Mouse (Mus musculus): ENCODE measurements at regions not wholly inside any gene's neighbourhood (a gene's known extent, or its start where the extent isn't known, plus 50 kb on each side); places are given as distances from the start of the nearest gene placed in this dataset.

DNA sequence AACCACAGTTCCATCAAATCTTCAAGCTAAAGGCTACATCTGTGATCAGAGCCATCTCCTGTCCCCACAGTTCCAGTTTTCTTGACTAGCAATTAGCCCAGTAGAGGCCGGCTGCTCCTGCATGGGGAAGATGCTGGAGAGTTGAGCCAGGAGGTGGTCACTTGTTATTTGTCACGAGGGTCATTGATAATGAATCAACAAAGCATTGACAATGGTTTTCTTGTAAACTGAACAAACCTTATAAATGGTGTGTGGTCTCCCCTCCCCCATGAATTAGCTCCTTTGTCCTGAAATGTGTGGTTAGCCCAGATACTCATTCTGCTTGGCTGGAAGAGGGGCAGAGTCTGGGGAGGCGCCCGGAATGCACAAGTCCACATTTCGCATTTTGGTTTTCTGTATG, 208.9 kb upstream of the Sox2 start:
- WGBS (ENCODE audit: insufficient replicate concordance) = 44% methylated on average over 5 of the region's 5 CpGs
- no peaks in the 10 kb centered on the region for H3K4me1 ChIP-seq (ENCODE audit: control insufficient read depth, low read depth, low read length)

DNA sequence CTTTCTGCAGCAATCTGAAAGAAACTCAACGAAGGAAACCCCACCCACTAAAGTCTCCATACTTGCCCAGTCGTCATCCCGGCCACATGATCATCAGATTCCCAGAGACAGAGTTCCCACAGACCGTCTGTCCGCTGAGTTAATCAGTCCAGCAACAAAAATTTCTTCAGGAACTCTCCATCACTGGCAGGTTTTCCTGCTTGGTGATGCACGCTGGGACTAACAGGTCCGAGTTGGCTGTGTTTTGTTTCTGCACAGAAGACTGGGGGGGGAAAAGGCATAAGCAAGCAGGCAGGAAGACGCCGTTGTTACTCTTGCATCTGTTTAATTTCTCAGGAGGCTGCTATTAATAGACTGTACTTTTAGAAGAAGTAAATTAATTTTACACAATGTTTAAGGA, 215.3 kb upstream of the Sox2 start:
- 62% methylated on average over 9 of the region's 9 CpGs for WGBS (ENCODE audit: insufficient replicate concordance)
- Histone ChIP-seq H3K9me3 (replicated peaks; ENCODE audit: control insufficient read depth, low read length) (no peaks in the 10 kb centered on the region), H3K27ac (ENCODE audit: low read length) (no peak overlapping the region), H3K36me3 (ENCODE audit: control insufficient read depth, insufficient read depth) (no peaks in the 10 kb centered on the region), H3K4me1 (ENCODE audit: control insufficient read depth, low read depth, low read length) (no peaks in the 10 kb centered on the region), H3K27me3 (ENCODE audit: control insufficient read depth, insufficient read depth, low read depth, low read length) (no peaks in the 10 kb centered on the region), H3K4me2 (ENCODE audit: low read depth, low read length) (no peak overlapping the region), H3K4me3 (ENCODE audit: low read depth, low read length) (no peak overlapping the region), H3K9ac (ENCODE audit: low read depth, low read length) (no peak overlapping the region)
- no peak for ATAC-seq (ENCODE audit: low read depth)

More for the DNA sequence above, 208.9 kb upstream of the Sox2 start:
- H3K27ac ChIP-seq (ENCODE audit: low read length) = no peak overlapping the region
- H3K27me3 ChIP-seq (ENCODE audit: control insufficient read depth, insufficient read depth, low read depth, low read length) = no peaks in the 10 kb centered on the region
- no peak for ATAC-seq (ENCODE audit: low read depth)
- H3K4me3 ChIP-seq (ENCODE audit: low read depth, low read length) = no peak overlapping the region
- no peaks in the 10 kb centered on the region for H3K9me3 ChIP-seq (replicated peaks; ENCODE audit: control insufficient read depth, low read length)
- no peak overlapping the region for H3K4me2 ChIP-seq (ENCODE audit: low read depth, low read length)
- H3K9ac ChIP-seq (ENCODE audit: low read depth, low read length) = no peak overlapping the region
- no peaks in the 10 kb centered on the region for H3K36me3 ChIP-seq (ENCODE audit: control insufficient read depth, insufficient read depth)

DNA sequence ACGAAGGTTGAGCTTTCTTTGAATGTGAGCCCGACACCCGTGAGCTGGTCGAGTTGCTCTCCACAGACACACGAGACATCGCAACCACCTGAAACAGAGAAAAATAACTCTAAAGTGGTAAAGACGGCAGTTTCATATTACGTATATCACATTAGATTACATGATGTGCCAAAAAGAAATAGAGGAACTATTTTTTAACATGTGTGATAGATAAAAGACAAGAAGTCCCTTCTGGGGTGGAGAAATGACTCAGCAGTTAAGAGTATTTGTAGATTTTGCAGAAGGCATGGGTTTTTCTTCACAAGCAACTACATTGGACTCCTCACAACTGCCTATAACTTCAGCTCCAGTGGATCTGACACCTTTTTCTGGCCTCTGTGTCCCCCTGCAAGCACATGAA, 222.2 kb upstream of the Sox2 start:
- Histone ChIP-seq H3K4me2 (ENCODE audit: low read depth, low read length) (no peak overlapping the region), H3K27me3 (ENCODE audit: control insufficient read depth, insufficient read depth, low read depth, low read length) (no peaks in the 10 kb centered on the region), H3K9me3 (replicated peaks; ENCODE audit: control insufficient read depth, low read length) (no peaks in the 10 kb centered on the region), H3K4me3 (ENCODE audit: low read depth, low read length) (no peak overlapping the region), H3K36me3 (ENCODE audit: control insufficient read depth, insufficient read depth) (no peaks in the 10 kb centered on the region), H3K27ac (ENCODE audit: low read length) (no peak overlapping the region), H3K4me1 (ENCODE audit: control insufficient read depth, low read depth, low read length) (no peaks in the 10 kb centered on the region), H3K9ac (ENCODE audit: low read depth, low read length) (no peak overlapping the region)
- WGBS (ENCODE audit: insufficient replicate concordance) = 54% methylated on average over 8 of the region's 8 CpGs
- ATAC-seq (ENCODE audit: low read depth) = no peak

DNA sequence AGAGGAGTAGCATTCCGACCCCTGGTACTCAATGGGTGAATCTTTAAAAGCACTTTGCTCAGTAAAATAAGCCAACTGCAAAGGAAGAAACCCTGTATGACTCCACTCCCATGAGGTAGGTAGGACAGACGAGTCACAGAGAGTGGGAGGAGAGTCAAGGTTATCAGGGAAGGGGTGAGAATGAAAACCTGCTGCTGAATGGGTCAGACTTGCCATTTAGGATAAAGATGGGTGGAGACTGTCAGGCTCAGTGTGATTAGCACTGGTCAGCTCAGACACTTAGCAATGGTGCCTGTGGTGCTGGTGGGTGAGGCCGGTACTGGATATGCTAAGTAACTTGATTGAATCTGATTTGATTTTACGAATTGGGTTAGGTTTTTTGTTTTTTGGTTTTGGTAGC, 222.7 kb upstream of the Sox2 start:
- H3K27ac ChIP-seq (ENCODE audit: low read length) = no peak overlapping the region
- no peak overlapping the region for H3K4me2 ChIP-seq (ENCODE audit: low read depth, low read length)
- no peak overlapping the region for H3K9ac ChIP-seq (ENCODE audit: low read depth, low read length)
- H3K27me3 ChIP-seq (ENCODE audit: control insufficient read depth, insufficient read depth, low read depth, low read length) = no peaks in the 10 kb centered on the region
- H3K9me3 ChIP-seq (replicated peaks; ENCODE audit: control insufficient read depth, low read length) = no peaks in the 10 kb centered on the region
- WGBS (ENCODE audit: insufficient replicate concordance) = 56% methylated on average over 4 of the region's 4 CpGs
- H3K4me1 ChIP-seq (ENCODE audit: control insufficient read depth, low read depth, low read length) = no peaks in the 10 kb centered on the region
- no peak overlapping the region for H3K4me3 ChIP-seq (ENCODE audit: low read depth, low read length)
- no peak for ATAC-seq (ENCODE audit: low read depth)
- H3K36me3 ChIP-seq (ENCODE audit: control insufficient read depth, insufficient read depth) = no peaks in the 10 kb centered on the region

DNA sequence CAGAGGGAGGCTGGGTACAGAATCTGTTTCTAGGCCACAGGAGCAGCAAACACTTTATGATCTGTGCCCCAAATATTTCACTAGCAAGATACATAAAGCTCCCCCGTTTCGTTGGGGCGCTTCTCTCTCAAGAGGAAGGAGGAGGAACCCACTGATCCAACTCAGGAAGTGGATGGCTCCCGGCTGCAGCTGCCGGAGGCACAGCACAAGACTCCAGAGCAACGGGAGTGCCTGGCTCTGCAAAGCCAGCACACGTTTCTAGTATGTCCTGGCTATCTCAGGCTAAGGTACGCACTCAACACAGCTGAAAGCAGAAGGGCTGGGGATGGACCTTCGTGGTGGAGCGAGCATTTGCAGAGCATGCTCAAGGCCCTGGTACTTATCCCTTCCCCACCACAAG, 223.2 kb upstream of the Sox2 start:
- Histone ChIP-seq H3K4me3 (ENCODE audit: low read depth, low read length) (no peak overlapping the region), H3K36me3 (ENCODE audit: control insufficient read depth, insufficient read depth) (no peaks in the 10 kb centered on the region), H3K9me3 (replicated peaks; ENCODE audit: control insufficient read depth, low read length) (no peaks in the 10 kb centered on the region), H3K9ac (ENCODE audit: low read depth, low read length) (no peak overlapping the region), H3K27me3 (ENCODE audit: control insufficient read depth, insufficient read depth, low read depth, low read length) (no peaks in the 10 kb centered on the region), H3K27ac (ENCODE audit: low read length) (no peak overlapping the region), H3K4me2 (ENCODE audit: low read depth, low read length) (no peak overlapping the region), H3K4me1 (ENCODE audit: control insufficient read depth, low read depth, low read length) (no peaks in the 10 kb centered on the region)
- WGBS (ENCODE audit: insufficient replicate concordance) = 44% methylated on average over 10 of the region's 10 CpGs
- ATAC-seq (ENCODE audit: low read depth) = no peak

DNA sequence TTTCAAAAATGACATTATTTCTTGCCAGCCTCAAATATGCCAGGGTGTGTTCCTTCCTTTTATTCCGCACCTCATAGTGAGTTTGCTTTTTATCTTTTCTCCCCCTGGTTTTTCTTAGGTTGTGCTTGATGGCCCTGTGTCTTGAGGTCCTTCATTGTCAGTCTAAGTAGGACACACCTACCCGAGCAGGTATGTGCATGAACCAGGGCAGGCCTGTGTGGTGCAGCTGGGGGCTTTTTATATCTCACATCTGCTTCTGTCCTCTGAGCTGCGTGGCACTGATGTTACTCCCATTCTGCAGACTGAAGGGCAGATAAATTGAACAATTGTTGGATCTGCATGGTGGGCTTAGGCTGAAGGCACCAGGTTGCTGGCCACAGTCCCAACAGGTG, 238.3 kb upstream of the Sox2 start:
- H3K27me3 ChIP-seq (ENCODE audit: control insufficient read depth, insufficient read depth, low read depth, low read length) = no peaks in the 10 kb centered on the region
- no peak overlapping the region for H3K4me3 ChIP-seq (ENCODE audit: low read depth, low read length)
- no peak overlapping the region for H3K4me2 ChIP-seq (ENCODE audit: low read depth, low read length)
- H3K27ac ChIP-seq (ENCODE audit: low read length) = no peak overlapping the region
- no peak for ATAC-seq (ENCODE audit: low read depth)
- H3K4me1 ChIP-seq (ENCODE audit: control insufficient read depth, low read depth, low read length) = no peaks in the 10 kb centered on the region
- 62% methylated on average over 3 of the region's 3 CpGs for WGBS (ENCODE audit: insufficient replicate concordance)
- H3K36me3 ChIP-seq (ENCODE audit: control insufficient read depth, insufficient read depth) = no peaks in the 10 kb centered on the region
- H3K9ac ChIP-seq (ENCODE audit: low read depth, low read length) = no peak overlapping the region
- H3K9me3 ChIP-seq (replicated peaks; ENCODE audit: control insufficient read depth, low read length) = no peaks in the 10 kb centered on the region

DNA sequence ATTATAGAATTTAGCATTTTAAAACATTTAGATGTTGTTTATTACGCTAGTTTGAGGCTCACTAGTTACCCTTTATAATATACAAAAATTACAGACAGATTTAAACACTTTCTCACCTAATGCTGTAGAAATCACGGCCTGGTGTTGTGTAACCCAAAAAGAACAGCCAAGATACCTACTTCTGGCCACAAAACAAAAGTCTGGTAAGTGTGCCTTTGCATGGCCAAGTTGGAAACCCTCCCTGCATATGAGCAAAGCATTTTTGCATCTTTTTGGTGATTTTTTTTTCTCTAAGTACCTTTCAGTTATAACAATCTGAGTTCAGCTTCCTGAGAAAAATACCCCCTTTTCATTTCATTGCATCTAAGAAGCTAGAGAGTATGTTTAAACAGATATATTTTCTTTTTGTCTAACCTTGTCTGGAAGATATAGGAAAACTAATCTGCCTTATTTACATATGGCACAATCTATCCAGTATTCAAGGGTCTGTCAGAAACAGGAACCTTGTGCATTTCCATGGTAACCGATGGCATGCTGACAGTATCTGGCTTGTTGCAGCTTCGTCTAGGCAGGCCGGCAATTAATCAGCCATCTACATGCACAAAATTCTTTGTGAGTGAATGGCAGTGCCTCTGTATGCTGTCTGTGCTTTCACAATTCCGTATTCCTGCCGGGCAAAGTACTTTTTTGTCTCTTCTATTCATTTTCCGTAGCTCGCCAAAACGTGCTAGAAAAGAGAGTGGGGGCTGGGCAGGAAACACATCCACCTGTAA, 238.9 kb upstream of the Sox2 start:
- H3K27ac ChIP-seq (ENCODE audit: low read length) = no peak overlapping the region
- H3K9me3 ChIP-seq (replicated peaks; ENCODE audit: control insufficient read depth, low read length) = no peaks in the 10 kb centered on the region
- 56% methylated on average over 10 of the region's 10 CpGs for WGBS (ENCODE audit: insufficient replicate concordance)
- no peak overlapping the region for H3K4me3 ChIP-seq (ENCODE audit: low read depth, low read length)
- no peak overlapping the region for H3K4me2 ChIP-seq (ENCODE audit: low read depth, low read length)
- H3K9ac ChIP-seq (ENCODE audit: low read depth, low read length) = no peak overlapping the region
- no peaks in the 10 kb centered on the region for H3K4me1 ChIP-seq (ENCODE audit: control insufficient read depth, low read depth, low read length)
- no peak for ATAC-seq (ENCODE audit: low read depth)
- H3K36me3 ChIP-seq (ENCODE audit: control insufficient read depth, insufficient read depth) = no peaks in the 10 kb centered on the region
- H3K27me3 ChIP-seq (ENCODE audit: control insufficient read depth, insufficient read depth, low read depth, low read length) = no peaks in the 10 kb centered on the region

DNA sequence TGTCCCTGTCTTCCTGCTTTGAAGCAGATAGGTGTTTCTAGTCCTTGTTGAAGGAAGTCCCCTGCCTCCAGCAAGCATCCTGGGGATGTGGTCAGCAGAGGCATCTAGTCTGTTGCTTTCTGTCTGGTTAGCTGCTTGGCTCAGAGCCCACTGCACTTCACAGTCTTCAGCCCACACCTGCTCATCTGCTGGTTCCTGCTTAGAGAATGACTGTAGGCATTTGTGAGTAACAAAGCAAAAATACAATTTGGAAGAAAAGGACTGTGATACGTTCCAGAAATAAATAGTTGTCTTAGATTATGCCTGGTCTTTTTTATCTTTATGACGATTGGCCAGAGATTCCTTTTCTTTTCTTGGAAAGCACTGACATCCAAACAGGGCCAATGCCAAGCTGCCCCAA, 246.6 kb upstream of the Sox2 start:
- no peaks in the 10 kb centered on the region for H3K9me3 ChIP-seq (replicated peaks; ENCODE audit: control insufficient read depth, low read length)
- no peak overlapping the region for H3K9ac ChIP-seq (ENCODE audit: low read depth, low read length)
- WGBS (ENCODE audit: insufficient replicate concordance) = 64% methylated on average over 2 of the region's 2 CpGs
- no peak overlapping the region for H3K4me3 ChIP-seq (ENCODE audit: low read depth, low read length)
- ATAC-seq (ENCODE audit: low read depth) = no peak
- no peaks in the 10 kb centered on the region for H3K27me3 ChIP-seq (ENCODE audit: control insufficient read depth, insufficient read depth, low read depth, low read length)
- H3K4me2 ChIP-seq (ENCODE audit: low read depth, low read length) = no peak overlapping the region
- H3K27ac ChIP-seq (ENCODE audit: low read length) = no peak overlapping the region
- no peaks in the 10 kb centered on the region for H3K4me1 ChIP-seq (ENCODE audit: control insufficient read depth, low read depth, low read length)
- H3K36me3 ChIP-seq (ENCODE audit: control insufficient read depth, insufficient read depth) = no peaks in the 10 kb centered on the region

DNA sequence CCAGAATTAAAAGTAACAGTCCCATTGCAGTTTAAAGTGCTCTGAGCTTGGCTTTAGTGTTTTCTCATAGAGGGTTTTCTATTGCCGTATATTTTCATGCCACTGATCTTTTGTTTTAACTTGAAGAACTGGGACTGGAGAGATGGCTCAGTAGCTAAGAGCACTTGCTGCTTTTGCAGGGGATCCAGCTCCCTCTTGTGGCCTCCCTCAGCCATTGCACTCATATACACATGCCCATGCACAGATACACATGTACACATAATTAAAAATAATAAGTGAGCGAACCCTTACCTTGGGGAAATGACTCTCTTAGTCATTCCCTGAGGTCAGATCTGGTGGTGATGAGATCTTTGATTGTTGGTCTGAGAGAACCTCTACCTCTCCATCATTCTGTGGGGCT, 258.9 kb upstream of the Sox2 start:
- Histone ChIP-seq H3K9me3 (replicated peaks; ENCODE audit: control insufficient read depth, low read length) (peaks cover 3% of the 10 kb centered on the region; the same call in 1 of the 2 replicates), H3K36me3 (ENCODE audit: control insufficient read depth, insufficient read depth) (no peaks in the 10 kb centered on the region), H3K4me1 (ENCODE audit: control insufficient read depth, low read depth, low read length) (no peaks in the 10 kb centered on the region), H3K4me3 (ENCODE audit: low read depth, low read length) (no peak overlapping the region), H3K27ac (ENCODE audit: low read length) (no peak overlapping the region), H3K4me2 (ENCODE audit: low read depth, low read length) (no peak overlapping the region), H3K27me3 (ENCODE audit: control insufficient read depth, insufficient read depth, low read depth, low read length) (no peaks in the 10 kb centered on the region), H3K9ac (ENCODE audit: low read depth, low read length) (no peak overlapping the region)
- WGBS (ENCODE audit: insufficient replicate concordance) = 68% methylated on average over 2 of the region's 2 CpGs
- no peak for ATAC-seq (ENCODE audit: low read depth)
